Mouse (Mus musculus) forebrain, embryonic 14.5 days (tissue): ENCODE data around the gene Nhp2. TPM values are rescaled to one million over a fixed set of nuclear protein-coding genes. Genes with fewer than 3 reads are reported as not detected.

Experiments
- ATAC-seq: fragments of 200-750 bp; cut with Nextera tagmentation; 2 replicates; pipeline ENCODE4 v1.8.0; 2017; ENCODE audit warnings: mild to moderate bottlenecking, moderate library complexity
- DNase-seq: peaks from one replicate; pipeline ENCODE4 v3.0.0-alpha.2; 2015; ENCODE audit warnings: low spot score
- H3K27ac ChIP-seq: fragments of 300-500 bp; sonication (generic); 2 replicates; pipeline ENCODE4 v1.5.1; 2014; ENCODE audit warnings: low read depth, mild to moderate bottlenecking, control low read depth, low read length, moderate library complexity
- H3K27me3 ChIP-seq: fragments of 300-500 bp; sonication (generic); replicated peaks from 2 replicates; pipeline ENCODE4 v1.6.1; 2014; ENCODE audit warnings: low read length, control low read depth, mixed read lengths; ENCODE audit not compliant: control insufficient read depth, insufficient read depth
- H3K36me3 ChIP-seq: fragments of 300-500 bp; sonication (generic); 2 replicates; pipeline ENCODE4 v1.6.1; 2014; ENCODE audit warnings: low read length, control low read depth; ENCODE audit not compliant: control insufficient read depth, insufficient read depth
- H3K4me1 ChIP-seq: fragments of 300-500 bp; sonication (generic); 2 replicates; pipeline ENCODE4 v1.6.1; 2014; ENCODE audit warnings: antibody characterized with exemption, low read length, control low read depth; ENCODE audit not compliant: control insufficient read depth, insufficient read depth
- H3K4me2 ChIP-seq: fragments of 300-500 bp; sonication (generic); 2 replicates; pipeline ENCODE4 v1.6.1; 2014; ENCODE audit warnings: mild to moderate bottlenecking, control low read depth, low read length
- H3K4me3 ChIP-seq: fragments of 300-500 bp; sonication (generic); 2 replicates; pipeline ENCODE4 v1.5.1; 2014; ENCODE audit warnings: low read depth, low read length, control low read depth
- H3K9ac ChIP-seq: fragments of 300-500 bp; sonication (generic); 2 replicates; pipeline ENCODE4 v1.6.1; 2014; ENCODE audit warnings: mild to moderate bottlenecking, low read length, control low read depth, moderate library complexity
- H3K9me3 ChIP-seq: fragments of 300-500 bp; sonication (generic); replicated peaks from 2 replicates; pipeline ENCODE4 v1.6.1; 2016; ENCODE audit warnings: low read length, control low read depth, mixed read lengths; ENCODE audit not compliant: control insufficient read depth
- WGBS: fragments of 180-500 bp; shearing (Covaris S2); extraction: QIAGEN DNeasy Blood & Tissue Kit; methylation state at CpG from one replicate; pipeline ENCODE4 v1.1.7; 2014; 5-methylcytosine and 5-hydroxymethylcytosine counted together
- polyA plus RNA-seq: library from polyadenylated mRNA; unstranded; fragments of >200 nt; fragmentation: Nextera tagmentation; extraction: Ambion mirVana; gene quantifications from 2 replicates; pipeline ENCODE4 v1.2.1, GENCODE M21; 2014

Gene Nhp2
- polyA plus RNA-seq, 1 experiment from 2014 or later = 150 TPM

DNA sequence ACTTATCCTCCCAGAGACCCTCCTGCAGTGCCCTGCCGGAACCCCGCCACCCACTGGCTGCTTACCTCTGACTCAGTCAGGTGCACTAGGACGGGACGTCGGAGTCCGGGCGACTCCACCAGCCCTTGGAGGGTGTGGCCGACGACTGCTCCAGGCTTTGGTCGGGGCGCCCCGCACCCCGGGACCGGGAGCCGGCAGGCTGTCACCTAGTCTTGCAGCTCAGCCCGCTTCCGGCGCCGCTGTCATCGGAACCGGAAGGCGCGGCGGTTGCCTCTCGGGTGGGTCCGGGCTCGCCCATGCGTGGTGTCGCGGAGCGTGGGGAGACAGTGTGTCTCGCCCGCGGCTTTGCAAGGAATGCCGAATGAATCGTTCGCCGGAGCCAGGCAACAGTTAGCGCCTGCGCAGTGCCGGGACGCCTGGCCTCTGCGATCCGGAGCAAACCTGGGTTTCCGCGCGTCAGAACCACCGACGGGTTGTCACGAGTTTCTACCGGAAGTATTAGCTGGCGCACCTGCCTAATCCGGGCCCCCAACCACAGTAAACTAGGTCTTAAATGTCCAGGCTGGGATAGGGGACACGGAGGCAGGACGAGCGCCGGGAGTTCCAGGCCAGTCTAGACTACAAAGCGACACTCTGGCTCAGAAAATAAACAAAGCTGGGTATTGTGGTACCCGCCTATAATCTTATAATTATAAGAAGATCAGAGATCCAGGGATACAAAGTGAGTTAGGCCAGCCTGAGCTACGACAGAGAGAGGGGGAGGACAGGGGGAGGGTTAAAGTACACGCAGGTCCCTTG, 16.2 kb downstream of the Nhp2 start, which contains the start of gene Rmnd5b:
TSS of gene Rmnd5b (minus strand) at position 372 of the 798 bp plus-strand sequence.
- peak; percentile 94 for DNase-seq
- no peaks in the 10 kb centered on the region for H3K27me3 ChIP-seq
- H3K4me2 ChIP-seq = peak within 1 kb of the TSS; percentile 79
- H3K27ac ChIP-seq = peak within 1 kb of the TSS; percentile 79
- peak within 1 kb of the TSS; percentile 80 for H3K9ac ChIP-seq
- peak within 1 kb of the TSS; percentile 70 for H3K4me3 ChIP-seq
- H3K9me3 ChIP-seq = no peaks in the 10 kb centered on the region
- 0 out of 2 replicates have a peak, but pooled peaks cover 9% of the 10 kb centered on the region for H3K4me1 ChIP-seq
- ATAC-seq = peak; percentile 93
- peaks cover 8% of the 10 kb centered on the region; the same call in 1 of the 2 replicates for H3K36me3 ChIP-seq
- WGBS = under 1% methylated on average over 61 of the region's 61 CpGs

DNA sequence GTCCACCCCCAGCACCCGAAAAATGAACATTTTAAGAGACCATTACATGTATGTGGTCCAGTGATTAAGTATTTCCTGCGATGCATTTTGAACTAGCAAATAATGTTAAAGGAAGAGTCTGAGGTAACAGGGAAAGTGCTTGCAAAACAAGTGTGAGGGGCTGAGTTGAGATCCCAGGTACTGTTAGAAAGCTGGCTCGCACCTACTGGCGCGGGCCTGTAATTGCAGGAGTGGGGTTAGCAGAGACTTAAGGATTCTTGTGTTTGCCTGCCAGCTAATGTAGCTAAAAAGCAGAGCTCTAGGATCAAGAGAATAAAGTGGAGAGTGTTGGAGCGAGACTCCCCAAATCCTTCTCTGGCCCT, 16.8 kb downstream of the Nhp2 start:
- Histone ChIP-seq H3K9ac (peak overlapping the region; percentile 80), H3K36me3 (peaks cover 3% of the 10 kb centered on the region; the same call in 1 of the 2 replicates), H3K9me3 (no peaks in the 10 kb centered on the region), H3K4me2 (peak overlapping the region; percentile 79), H3K4me1 (0 out of 2 replicates have a peak, but pooled peaks cover 9% of the 10 kb centered on the region), H3K27ac (peak overlapping the region; percentile 79), H3K27me3 (no peaks in the 10 kb centered on the region), H3K4me3 (peak overlapping the region; percentile 70)
- 3% methylated on average over 6 of the region's 6 CpGs for WGBS
- ATAC-seq (peak; percentile 66), DNase-seq (peak; percentile 83)

DNA sequence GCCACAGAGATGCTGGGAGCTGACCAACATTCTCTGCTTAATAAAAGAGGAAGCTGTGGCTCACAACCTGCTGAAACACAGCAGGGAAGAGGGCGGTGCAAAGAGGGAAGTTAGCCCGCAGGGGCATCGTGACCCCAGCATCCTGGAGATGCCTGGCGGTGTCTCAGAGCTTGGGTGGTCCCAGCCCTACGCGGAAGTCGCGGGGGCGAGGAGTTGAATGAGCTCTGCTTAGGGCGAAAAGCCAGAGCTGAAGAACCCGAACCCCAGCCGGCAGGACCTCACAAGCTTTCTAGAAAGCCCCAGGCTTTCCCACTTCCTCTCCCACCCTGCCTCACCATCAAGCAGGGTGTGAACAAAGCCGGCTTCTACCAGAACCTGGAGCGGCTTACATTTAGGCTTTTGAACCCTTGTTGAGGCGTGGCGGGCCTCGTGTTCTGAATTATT, 18.5 kb downstream of the Nhp2 start:
- WGBS = 3% methylated on average over 17 of the region's 17 CpGs
- Histone ChIP-seq H3K36me3 (no peaks in the 10 kb centered on the region), H3K9me3 (no peaks in the 10 kb centered on the region), H3K4me2 (no peak overlapping the region), H3K4me3 (no peak overlapping the region), H3K9ac (peak overlapping the region; percentile 1; the same call in 1 of the 2 replicates), H3K4me1 (0 out of 2 replicates have a peak, but pooled peaks cover 9% of the 10 kb centered on the region), H3K27me3 (no peaks in the 10 kb centered on the region), H3K27ac (no peak overlapping the region)
- no peak for DNase-seq
- ATAC-seq = no peak

DNA sequence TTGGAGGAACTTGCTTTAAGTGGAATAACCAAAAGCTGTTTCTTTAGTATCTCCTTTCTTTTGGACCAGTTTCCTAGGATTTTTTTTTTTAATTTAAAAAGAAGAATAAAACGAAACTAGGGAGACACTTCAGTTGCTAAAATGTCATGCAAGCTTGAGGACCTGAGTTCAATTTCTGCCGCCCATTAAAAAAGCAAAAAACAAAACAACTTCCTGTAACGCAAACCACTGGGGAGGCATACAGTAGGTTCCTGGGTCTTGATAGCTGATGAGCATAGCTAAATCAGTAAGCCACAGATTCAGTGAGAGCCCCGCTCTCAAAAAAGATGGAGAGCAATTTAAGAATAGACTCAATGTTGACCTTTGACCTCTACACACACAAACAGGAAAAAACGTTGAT, 19.0 kb downstream of the Nhp2 start:
- no peak for DNase-seq
- Histone ChIP-seq H3K4me1 (0 out of 2 replicates have a peak, but pooled peaks cover 9% of the 10 kb centered on the region), H3K27ac (no peak overlapping the region), H3K36me3 (no peaks in the 10 kb centered on the region), H3K9me3 (no peaks in the 10 kb centered on the region), H3K4me2 (no peak overlapping the region), H3K27me3 (no peaks in the 10 kb centered on the region), H3K4me3 (no peak overlapping the region), H3K9ac (no peak overlapping the region)
- 77% methylated on average over 5 of the region's 5 CpGs for WGBS
- no peak for ATAC-seq

DNA sequence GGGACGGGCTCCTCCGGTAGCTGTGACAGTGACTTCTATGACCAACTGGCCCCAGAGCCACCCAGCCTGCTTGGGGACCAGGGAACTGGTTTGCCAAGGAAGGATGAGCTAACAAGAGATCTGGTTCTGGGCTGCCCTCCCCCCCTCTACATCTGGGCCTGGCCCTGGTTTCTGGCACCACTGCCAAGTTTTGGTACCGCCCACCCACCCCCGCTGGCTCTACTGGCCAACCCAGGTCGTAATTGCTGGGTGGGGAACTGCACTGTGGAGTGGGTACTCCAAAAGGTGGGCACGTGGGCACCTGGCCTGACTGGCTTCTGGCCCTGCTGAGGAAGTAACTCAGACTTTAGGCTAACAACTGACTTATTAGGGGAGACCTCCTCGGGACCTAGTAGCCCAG, 21.2 kb downstream of the Nhp2 start:
- 79% methylated on average over 7 of the region's 7 CpGs for WGBS
- DNase-seq = no peak

DNA sequence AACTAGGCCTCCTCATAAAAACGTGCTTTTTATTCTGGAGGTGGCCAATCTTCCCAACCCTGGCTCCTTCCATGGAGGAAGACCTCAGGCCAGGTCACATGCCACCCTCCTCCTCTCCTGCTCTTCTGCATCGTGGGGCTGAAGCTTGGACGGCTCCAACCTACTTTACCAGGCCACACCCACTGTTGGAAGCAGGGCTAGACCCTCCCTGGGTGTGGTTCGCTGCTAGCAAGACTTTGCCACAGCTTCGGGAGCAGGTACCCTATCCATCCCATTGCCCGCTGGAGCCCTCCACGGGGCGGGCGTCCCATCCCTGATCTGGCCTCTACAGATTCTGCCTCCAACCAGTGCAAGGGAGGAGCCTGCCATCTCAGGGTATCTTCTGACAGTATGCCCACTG, 23.7 kb downstream of the Nhp2 start:
- no peak overlapping the region for H3K27ac ChIP-seq
- ATAC-seq = no peak
- H3K27me3 ChIP-seq = no peaks in the 10 kb centered on the region
- H3K4me2 ChIP-seq = no peak overlapping the region
- H3K36me3 ChIP-seq = no peaks in the 10 kb centered on the region
- WGBS = 84% methylated on average over 9 of the region's 9 CpGs
- H3K4me3 ChIP-seq = no peak overlapping the region
- no peak overlapping the region for H3K9ac ChIP-seq
- no peak for DNase-seq
- H3K9me3 ChIP-seq = no peaks in the 10 kb centered on the region
- no peaks in the 10 kb centered on the region for H3K4me1 ChIP-seq

More for the DNA sequence above, 21.2 kb downstream of the Nhp2 start:
- no peak overlapping the region for H3K4me2 ChIP-seq
- 0 out of 2 replicates have a peak, but pooled peaks cover 4% of the 10 kb centered on the region for H3K4me1 ChIP-seq
- H3K9ac ChIP-seq = no peak overlapping the region
- H3K27me3 ChIP-seq = no peaks in the 10 kb centered on the region
- no peaks in the 10 kb centered on the region for H3K9me3 ChIP-seq
- H3K36me3 ChIP-seq = no peaks in the 10 kb centered on the region
- no peak overlapping the region for H3K4me3 ChIP-seq
- no peak overlapping the region for H3K27ac ChIP-seq
- ATAC-seq = no peak

DNA sequence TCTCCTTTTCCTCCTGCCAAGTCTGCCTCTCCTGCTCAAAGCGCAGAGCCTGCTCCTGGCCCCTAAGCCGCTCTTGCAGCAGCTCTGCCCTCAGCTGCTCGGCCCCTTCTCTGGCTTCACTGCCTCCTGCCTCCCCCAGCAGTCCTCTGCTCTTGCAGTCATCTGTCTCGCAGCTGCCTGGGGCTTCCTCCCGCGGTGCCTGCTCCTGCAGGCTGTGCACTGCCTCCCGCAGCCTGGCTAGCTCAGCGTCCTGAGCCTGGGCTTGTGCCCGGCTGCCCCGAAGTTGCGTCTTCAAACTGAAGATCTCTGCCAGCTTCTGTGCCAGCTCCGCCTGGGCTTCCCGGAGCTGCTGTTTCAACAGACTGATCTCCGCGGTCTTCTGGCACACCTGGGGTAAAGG, 24.2 kb downstream of the Nhp2 start:
- Histone ChIP-seq H3K36me3 (no peaks in the 10 kb centered on the region), H3K4me2 (no peak overlapping the region), H3K27ac (no peak overlapping the region), H3K4me3 (no peak overlapping the region), H3K27me3 (no peaks in the 10 kb centered on the region), H3K9me3 (no peaks in the 10 kb centered on the region), H3K9ac (no peak overlapping the region), H3K4me1 (no peaks in the 10 kb centered on the region)
- WGBS = 64% methylated on average over 15 of the region's 15 CpGs
- ATAC-seq (no peak), DNase-seq (no peak)

DNA sequence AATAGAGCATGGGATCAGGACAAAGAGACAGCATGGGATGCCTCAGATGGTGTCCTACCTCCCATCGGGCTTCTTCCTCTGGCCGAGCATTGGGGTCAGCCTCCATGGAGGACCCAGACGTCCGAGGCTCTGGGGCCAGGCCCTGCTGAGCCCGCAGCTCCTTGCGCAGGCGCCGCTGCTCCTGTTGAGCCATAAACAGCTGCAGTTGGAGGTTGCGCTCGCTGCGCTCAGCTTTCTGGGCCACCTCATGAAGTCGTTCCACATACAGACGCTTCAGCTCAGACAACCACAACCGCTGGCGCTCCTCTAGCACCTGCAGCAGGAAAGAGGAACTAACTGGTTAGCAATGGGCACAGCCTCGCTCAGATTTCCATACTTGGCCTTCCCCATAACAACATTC, 24.7 kb downstream of the Nhp2 start:
- H3K9ac ChIP-seq = no peak overlapping the region
- no peaks in the 10 kb centered on the region for H3K4me1 ChIP-seq
- no peak overlapping the region for H3K27ac ChIP-seq
- no peak overlapping the region for H3K4me3 ChIP-seq
- 0 out of 2 replicates have a peak, but pooled peaks cover 3% of the 10 kb centered on the region for H3K27me3 ChIP-seq
- 79% methylated on average over 16 of the region's 16 CpGs for WGBS
- no peak overlapping the region for H3K4me2 ChIP-seq
- DNase-seq = no peak
- H3K9me3 ChIP-seq = no peaks in the 10 kb centered on the region
- H3K36me3 ChIP-seq = no peaks in the 10 kb centered on the region
- ATAC-seq = no peak

DNA sequence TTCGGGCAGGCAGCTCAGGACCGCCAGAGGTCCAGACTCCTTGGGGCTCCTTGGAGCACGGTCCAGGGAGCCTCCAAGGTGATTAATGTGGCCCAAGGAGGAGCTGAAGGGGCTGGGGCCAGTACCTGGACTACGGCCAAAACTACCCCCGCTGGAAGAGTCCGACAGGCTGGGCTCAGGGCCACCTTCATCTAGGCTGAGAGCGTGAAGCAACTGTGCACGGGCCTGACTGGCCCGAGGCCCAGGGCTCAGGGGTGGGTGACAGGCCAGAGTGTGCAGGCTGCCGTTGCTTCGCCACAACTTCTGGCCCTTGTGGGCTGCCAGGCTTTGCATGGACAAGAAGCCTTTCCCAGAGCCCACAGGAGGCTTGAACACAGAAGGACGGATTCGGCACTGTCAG, 25.8 kb downstream of the Nhp2 start:
- ATAC-seq (no peak), DNase-seq (no peak)
- 73% methylated on average over 13 of the region's 13 CpGs for WGBS
- Histone ChIP-seq H3K27me3 (0 out of 2 replicates have a peak, but pooled peaks cover 3% of the 10 kb centered on the region), H3K27ac (no peak overlapping the region), H3K36me3 (no peaks in the 10 kb centered on the region), H3K4me1 (peaks cover 1% of the 10 kb centered on the region; the same call in 1 of the 2 replicates), H3K9ac (no peak overlapping the region), H3K9me3 (no peaks in the 10 kb centered on the region), H3K4me2 (no peak overlapping the region), H3K4me3 (no peak overlapping the region)
